Mouse (Mus musculus) intestine, postnatal 0 days (tissue): Measurements from ENCODE around the gene Ezh2. TPM values are rescaled to one million over a fixed set of nuclear protein-coding genes. Genes with fewer than 3 reads are reported as not detected.
"Not testable (repeated sequence)": the region's sequence is repeated elsewhere in the genome, so short reads cannot be mapped to it uniquely, and the experiment has no call there.

Experiments
- ATAC-seq: fragments of 200-750 bp; cut with Nextera tagmentation; 2 replicates; pipeline ENCODE4 v1.8.0; 2017; ENCODE audit warnings: mild to moderate bottlenecking, moderate TSS enrichment, moderate library complexity
- H3K27ac ChIP-seq: fragments of 300-500 bp; sonication (generic); 2 replicates; pipeline ENCODE4 v1.5.1; 2014; ENCODE audit warnings: mild to moderate bottlenecking, low read depth, low read length, moderate library complexity
- H3K27me3 ChIP-seq: fragments of 300-500 bp; sonication (generic); replicated peaks from 2 replicates; pipeline ENCODE4 v1.6.1; 2014; ENCODE audit warnings: low read length, mixed read lengths; ENCODE audit not compliant: control insufficient read depth, insufficient read depth
- H3K36me3 ChIP-seq: fragments of 300-500 bp; sonication (generic); 2 replicates; pipeline ENCODE4 v1.6.1; 2014; ENCODE audit warnings: mild to moderate bottlenecking, moderate library complexity; ENCODE audit not compliant: control insufficient read depth, insufficient read depth
- H3K4me1 ChIP-seq: fragments of 300-500 bp; sonication (generic); replicated peaks from 2 replicates; pipeline ENCODE4 v1.6.1; 2014; ENCODE audit warnings: antibody characterized with exemption, low read length, mixed read lengths; ENCODE audit not compliant: control insufficient read depth, insufficient read depth
- H3K4me2 ChIP-seq: fragments of 300-500 bp; sonication (generic); replicated peaks from 2 replicates; pipeline ENCODE4 v1.6.1; 2014; ENCODE audit warnings: low read depth, mild to moderate bottlenecking, moderate library complexity
- H3K4me3 ChIP-seq: fragments of 300-500 bp; sonication (generic); 2 replicates; pipeline ENCODE4 v1.5.1; 2014; ENCODE audit warnings: low read depth, low read length
- H3K9ac ChIP-seq: fragments of 300-500 bp; sonication (generic); 2 replicates; pipeline ENCODE4 v1.6.1; 2014; ENCODE audit warnings: mild to moderate bottlenecking, low read depth, low read length
- H3K9me3 ChIP-seq: fragments of 300-500 bp; sonication (generic); 2 replicates; pipeline ENCODE4 v1.6.1; 2016; ENCODE audit warnings: mixed run types; ENCODE audit not compliant: control insufficient read depth
- CTCF ChIP-seq: sonication (generic); IDR thresholded peaks from 2 replicates; pipeline ENCODE4 v1.5.1; 2016; ENCODE audit warnings: low read depth, mild to moderate bottlenecking, control low read depth, antibody characterized with exemption, moderate library complexity
- WGBS: fragments of 180-500 bp; shearing (Covaris S2); extraction: QIAGEN DNeasy Blood & Tissue Kit; methylation state at CpG from one replicate; pipeline ENCODE4 v1.1.7; 2014; 5-methylcytosine and 5-hydroxymethylcytosine counted together
- polyA plus RNA-seq: library from polyadenylated mRNA; unstranded; fragments of >200 nt; fragmentation: Nextera tagmentation; extraction: Ambion mirVana; gene quantifications from 2 replicates; pipeline ENCODE4 v1.2.1, GENCODE M21; 2015

Gene Ezh2
- 38.7 and 40.7 TPM in 2 replicates for polyA plus RNA-seq

DNA sequence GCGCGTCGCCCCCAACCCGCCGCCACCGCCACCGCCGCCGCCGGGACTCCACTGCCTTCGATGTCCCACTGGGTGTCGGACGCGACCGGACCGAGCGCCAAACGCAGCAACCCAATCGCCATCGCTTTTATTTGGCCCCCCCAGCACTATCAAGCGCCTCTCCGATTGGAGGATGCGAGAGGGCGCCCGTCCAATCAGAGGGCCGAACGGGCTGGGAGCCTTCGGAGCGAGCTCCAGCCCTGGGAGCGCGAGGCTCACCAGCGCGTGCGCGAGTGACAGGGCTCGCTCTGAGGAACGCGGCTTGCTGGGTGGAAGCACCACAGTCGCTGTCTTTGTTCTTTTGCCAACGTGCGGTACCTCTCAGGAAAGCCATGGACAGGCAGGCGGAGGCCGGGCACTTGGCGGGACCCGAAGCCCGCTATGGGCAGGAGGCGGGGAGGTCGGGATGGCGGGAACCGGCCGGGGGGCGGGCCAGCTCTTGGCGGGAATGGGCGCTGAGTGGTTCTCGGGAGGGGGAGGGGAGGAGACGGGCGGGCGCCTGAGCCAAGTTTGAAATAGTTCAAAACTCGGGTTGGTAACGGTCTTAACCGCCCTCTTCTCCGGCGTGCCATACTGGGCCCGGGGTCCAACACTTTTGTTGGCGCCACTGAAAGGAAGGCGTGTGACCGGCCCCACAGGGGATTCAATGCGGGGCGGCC, at the start of gene Ezh2:
Ezh2 (minus strand) TSS at position 416 of the 698 bp plus-strand sequence.
- Histone ChIP-seq H3K4me1 (peaks cover 2% of the 10 kb centered on the region; the same call in 1 of the 2 replicates), H3K27ac (peak within 1 kb of the TSS; percentile 99), H3K27me3 (no peaks in the 10 kb centered on the region), H3K4me2 (peak within 1 kb of the TSS; percentile 78), H3K9me3 (no peaks in the 10 kb centered on the region), H3K4me3 (peak within 1 kb of the TSS; percentile 81), H3K9ac (peak within 1 kb of the TSS; percentile 98), H3K36me3 (no peaks in the 10 kb centered on the region)
- WGBS, result under 1% methylated on average over 66 of the region's 69 CpGs
- no peak for TF ChIP-seq CTCF
- peak; percentile 98 for ATAC-seq

DNA sequence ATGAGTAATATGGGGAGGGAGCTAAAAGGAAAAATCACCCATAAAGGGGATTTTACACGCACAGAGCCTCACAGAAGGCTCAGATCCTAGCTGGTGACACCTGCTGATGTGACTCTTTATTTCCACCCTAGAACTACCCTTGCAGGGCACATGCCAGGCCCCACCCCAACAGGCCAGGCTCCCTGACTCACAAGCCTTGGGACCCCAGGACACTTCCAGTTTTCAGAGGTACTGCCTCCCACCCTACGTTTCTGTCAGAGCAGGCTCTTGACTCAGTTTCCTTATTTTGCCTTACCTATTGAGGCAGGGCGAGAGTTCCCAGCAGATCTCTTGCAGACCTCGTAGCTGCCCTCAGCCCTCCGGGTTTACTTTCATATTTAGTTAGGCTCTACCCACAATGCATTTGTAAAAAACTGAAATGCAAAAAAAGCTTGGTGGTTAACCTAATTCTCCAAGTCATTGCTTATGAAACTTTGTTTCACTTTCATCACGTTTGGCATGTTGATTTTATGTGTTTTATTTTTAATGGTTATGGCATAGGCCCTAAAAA, 41.5 kb upstream of the Ezh2 start:
- Histone ChIP-seq H3K4me1 (no peaks in the 10 kb centered on the region), H3K27ac (no peak overlapping the region), H3K4me3 (no peak overlapping the region), H3K36me3 (no peaks in the 10 kb centered on the region), H3K27me3 (no peaks in the 10 kb centered on the region), H3K4me2 (no peak overlapping the region), H3K9me3 (no peaks in the 10 kb centered on the region), H3K9ac (no peak overlapping the region)
- ATAC-seq, result no peak
- WGBS, result 72% methylated on average over 6 of the region's 6 CpGs
- TF ChIP-seq CTCF, result no peak

DNA sequence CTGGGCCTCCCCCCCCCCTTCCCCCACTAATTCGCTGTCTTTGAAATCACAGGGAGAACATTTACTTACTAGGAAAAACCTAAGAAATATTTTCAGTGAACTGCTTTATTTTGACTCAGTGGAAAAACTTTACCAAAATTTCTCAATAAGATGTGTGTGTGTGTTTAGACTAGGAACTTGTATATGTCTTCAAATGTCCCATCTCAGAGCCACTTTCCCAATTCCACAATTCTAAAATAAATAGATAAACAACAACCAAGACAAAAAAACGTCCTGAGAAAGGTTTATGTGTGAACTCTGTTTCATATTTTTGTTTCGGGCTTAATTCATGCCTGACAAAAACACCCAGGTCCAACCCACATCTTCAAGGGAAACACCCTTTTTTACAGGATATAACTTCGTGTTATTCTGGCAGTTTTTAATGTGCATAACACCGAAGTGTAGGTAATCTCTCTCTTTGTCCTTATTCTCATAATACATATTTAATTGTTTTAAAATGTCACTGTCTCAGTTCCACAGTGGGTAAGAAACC, 40.9 kb upstream of the Ezh2 start:
- Histone ChIP-seq H3K4me1 (no peaks in the 10 kb centered on the region), H3K4me3 (no peak overlapping the region), H3K27me3 (no peaks in the 10 kb centered on the region), H3K9me3 (no peaks in the 10 kb centered on the region), H3K4me2 (no peak overlapping the region), H3K36me3 (no peaks in the 10 kb centered on the region), H3K27ac (no peak overlapping the region), H3K9ac (no peak overlapping the region)
- WGBS, result 76% methylated on average over 5 of the region's 5 CpGs
- no peak for ATAC-seq
- no peak for TF ChIP-seq CTCF

DNA sequence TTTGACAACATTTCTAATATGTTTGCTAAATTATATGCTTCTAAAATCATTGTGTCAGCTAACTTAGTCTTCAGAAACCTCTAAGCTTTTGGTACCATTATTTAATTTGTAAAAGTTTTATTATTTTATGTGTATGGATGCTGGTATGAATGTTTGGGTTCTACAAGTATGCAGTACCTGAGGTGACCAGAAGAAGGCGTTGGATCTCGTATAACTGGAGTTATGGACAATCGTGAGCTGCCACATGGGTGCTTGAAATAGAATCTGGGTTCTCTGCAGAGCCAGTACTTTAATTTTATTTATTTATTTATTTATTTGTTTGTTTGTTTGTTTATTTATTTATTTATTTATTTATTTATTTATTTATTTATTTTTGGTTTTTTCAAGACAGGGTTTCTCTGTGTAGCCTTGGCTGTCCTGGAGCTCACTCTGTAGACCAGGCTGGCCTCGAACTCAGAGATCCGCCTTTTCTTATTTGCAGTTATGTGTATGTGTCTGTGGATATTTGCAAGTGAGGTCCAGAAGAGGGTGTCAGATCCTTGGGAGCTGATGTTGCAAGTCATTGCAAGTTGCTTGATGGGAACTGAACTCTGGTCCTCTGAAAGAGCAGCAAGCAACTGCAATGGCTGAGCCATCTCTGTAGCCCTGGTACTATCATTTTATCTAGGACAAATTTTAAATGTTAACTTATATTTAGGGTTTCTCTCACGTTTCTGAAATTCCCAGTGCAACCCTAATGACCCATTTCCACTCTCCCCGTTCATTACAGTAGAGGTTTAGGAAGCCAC, 40.3 kb upstream of the Ezh2 start:
- Histone ChIP-seq H3K4me3 (no peak overlapping the region), H3K9ac (no peak overlapping the region), H3K27ac (no peak overlapping the region), H3K4me1 (no peaks in the 10 kb centered on the region), H3K27me3 (no peaks in the 10 kb centered on the region), H3K9me3 (no peaks in the 10 kb centered on the region), H3K4me2 (no peak overlapping the region), H3K36me3 (no peaks in the 10 kb centered on the region)
- 0 out of 2 replicates have a peak, but pooled peaks have one; percentile 18 for TF ChIP-seq CTCF
- whole genome bisulfite sequencing, result 68% methylated on average over 7 of the region's 7 CpGs
- ATAC-seq, result no peak

DNA sequence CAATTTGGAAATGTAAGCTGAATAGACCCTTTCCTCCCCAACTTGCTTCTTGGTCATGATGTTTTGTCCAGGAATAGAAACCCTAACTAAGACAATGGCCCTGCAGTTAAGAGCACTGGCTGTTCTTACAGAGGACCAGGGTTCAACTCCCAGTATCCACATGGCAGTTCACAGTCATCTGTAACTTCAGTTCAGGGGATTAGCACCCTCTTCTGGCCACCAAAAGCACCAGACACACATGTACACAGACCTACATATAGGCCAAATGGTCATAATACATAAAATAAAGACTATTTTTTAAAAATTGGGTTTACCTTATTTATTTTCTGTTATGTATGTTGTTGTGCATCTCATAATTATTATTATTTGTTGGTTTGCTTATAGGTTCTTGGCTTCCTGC, 38.3 kb upstream of the Ezh2 start:
- TF ChIP-seq CTCF, result peak; percentile 56
- Histone ChIP-seq H3K27me3 (no peaks in the 10 kb centered on the region), H3K9me3 (no peaks in the 10 kb centered on the region), H3K4me2 (no peak overlapping the region), H3K4me3 (no peak overlapping the region), H3K27ac (no peak overlapping the region), H3K9ac (no peak overlapping the region), H3K4me1 (no peaks in the 10 kb centered on the region), H3K36me3 (no peaks in the 10 kb centered on the region)
- ATAC-seq, result no peak

DNA sequence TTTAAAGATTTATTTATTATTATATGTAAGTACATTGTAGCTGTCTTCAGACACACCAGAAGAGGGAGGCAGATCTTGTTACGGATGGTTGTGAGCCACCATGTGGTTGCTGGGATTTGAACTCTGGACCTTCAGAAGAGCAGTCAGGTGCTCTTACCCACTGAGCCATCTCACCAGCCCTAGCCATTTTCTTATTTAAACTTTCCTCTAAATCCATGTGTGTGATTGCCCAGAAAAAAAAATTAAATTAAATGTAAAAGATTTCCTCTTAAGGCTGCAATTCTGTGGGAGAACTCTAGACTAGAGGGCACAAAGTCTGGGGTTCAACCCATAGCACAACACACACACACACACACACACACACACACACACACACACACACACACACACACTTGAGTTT, 34.9 kb upstream of the Ezh2 start:
- ATAC-seq, H3K36me3 ChIP-seq, H3K9me3 ChIP-seq, H3K27me3 ChIP-seq, H3K4me1 ChIP-seq, H3K9ac ChIP-seq, H3K4me3 ChIP-seq, H3K4me2 ChIP-seq, H3K27ac ChIP-seq: not testable (repeated sequence)
- WGBS, result no CpG with 5 or more reads among the region's 1 CpGs
